Mouse (Mus musculus) heart, postnatal 0 days (tissue): ENCODE results near the gene Chn1.

Experiments used
- CTCF ChIP-seq: IDR thresholded peaks from 2 replicates; pipeline ENCODE4 v1.5.1; 2016; ENCODE audit warnings: antibody characterized with exemption, control low read depth, low read depth
- EP300 ChIP-seq: IDR thresholded peaks from 2 replicates; pipeline ENCODE4 v1.6.1; 2016; ENCODE audit warnings: antibody characterized with exemption, low read depth

- TF ChIP-seq EP300 (no peak), CTCF (no peak)
These were observed 13.2 kb upstream of the Chn1 start for GRCm38 (mm10) chr2:73788395-73788794.
